Mouse (Mus musculus): ENCODE measurements around the gene Srrm1. TPM values are rescaled to one million over a fixed set of nuclear protein-coding genes. Genes with fewer than 3 reads are reported as not detected.

Srrm1 gene
- polyA plus RNA-seq, 1 experiment from 2014 or later = 108 TPM

DNA sequence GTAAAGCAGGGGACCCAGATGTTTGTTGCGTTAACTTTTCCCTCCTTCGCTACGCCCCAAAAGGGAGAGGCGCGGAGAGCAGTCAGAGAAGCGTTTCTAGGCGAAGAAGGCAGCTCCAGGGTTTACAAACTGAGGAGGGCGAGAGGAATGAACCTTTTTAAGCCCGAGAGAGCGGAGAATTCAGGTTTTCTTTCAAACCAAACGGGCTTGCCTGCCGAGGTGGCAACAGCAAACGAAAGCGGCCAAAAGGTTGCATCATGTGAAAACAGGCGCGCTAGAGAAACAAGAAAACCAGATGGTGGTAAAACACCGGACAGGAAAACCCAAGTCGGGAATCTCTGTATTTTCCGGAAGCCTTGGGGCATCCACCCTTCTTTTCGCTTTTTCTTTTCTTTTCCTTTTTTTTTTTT lies 81.7 kb downstream of the Srrm1 start:
- H3K4me1 ChIP-seq (ENCODE audit: insufficient read depth, low read depth, low read length) = peaks cover 20% of the 10 kb centered on the region; the same call in 1 of the 2 replicates
- ATAC-seq (no peak), DNase-seq (ENCODE audit: low spot score) (peak; percentile 66)
- peak overlapping the region; percentile 65 for H3K4me2 ChIP-seq (replicated peaks; ENCODE audit: low read depth, low read length)
- under 1% methylated on average over 20 of the region's 20 CpGs for WGBS
- TF ChIP-seq EP300 (IDR thresholded peaks at IDR 0.05) = no peak
- TF ChIP-seq CTCF (IDR thresholded peaks at IDR 0.05) = no peak
- H3K4me3 ChIP-seq (ENCODE audit: low read depth, low read length) = peak overlapping the region; percentile 81
- H3K36me3 ChIP-seq (ENCODE audit: insufficient read depth, low read length) = no peaks in the 10 kb centered on the region
- peak overlapping the region; percentile 92 for H3K9ac ChIP-seq (replicated peaks; ENCODE audit: low read depth)
- H3K9me3 ChIP-seq (ENCODE audit: low read length) = no peaks in the 10 kb centered on the region
- H3K27ac ChIP-seq (ENCODE audit: low read length) = peak overlapping the region; percentile 95
- no peaks in the 10 kb centered on the region for H3K27me3 ChIP-seq (replicated peaks; ENCODE audit: insufficient read depth, low read length)

Other genes starting within 250 kb of the Srrm1 start
- 0.13 and 0.18 TPM in 2 replicates for gene Runx3, start 232.7 kb downstream of the Srrm1 start, polyA plus RNA-seq (2015; fragmentation: Nextera tagmentation; extraction: Ambion mirVana)
- 205 and 211 TPM in 2 replicates for gene Clic4, start 80.5 kb downstream of the Srrm1 start, polyA plus RNA-seq (2015; fragmentation: Nextera tagmentation; extraction: Ambion mirVana)
- 0.90 and 1.5 TPM in 2 replicates for gene Ncmap, start 44.9 kb upstream of the Srrm1 start, polyA plus RNA-seq (2015; fragmentation: Nextera tagmentation; extraction: Ambion mirVana)
- gene Rcan3, start 80.5 kb upstream of the Srrm1 start, polyA plus RNA-seq (2015; fragmentation: Nextera tagmentation; extraction: Ambion mirVana) = 12.6 and 12.7 TPM in 2 replicates
- gene Stpg1, start 141.5 kb upstream of the Srrm1 start, polyA plus RNA-seq (2015; fragmentation: Nextera tagmentation; extraction: Ambion mirVana) = 0.83 and 0.85 TPM in 2 replicates
- 9.7 and 12.0 TPM in 2 replicates for gene Nipal3, start 141.7 kb upstream of the Srrm1 start, polyA plus RNA-seq (2015; fragmentation: Nextera tagmentation; extraction: Ambion mirVana)
- 1.2 and 1.5 TPM in 2 replicates for gene Grhl3, start 220.3 kb upstream of the Srrm1 start, polyA plus RNA-seq (2015; fragmentation: Nextera tagmentation; extraction: Ambion mirVana)

Measured in lung, postnatal 0 days (tissue).